Mouse (Mus musculus): ENCODE measurements around the gene Ech1.

Ech1 gene

DNA sequence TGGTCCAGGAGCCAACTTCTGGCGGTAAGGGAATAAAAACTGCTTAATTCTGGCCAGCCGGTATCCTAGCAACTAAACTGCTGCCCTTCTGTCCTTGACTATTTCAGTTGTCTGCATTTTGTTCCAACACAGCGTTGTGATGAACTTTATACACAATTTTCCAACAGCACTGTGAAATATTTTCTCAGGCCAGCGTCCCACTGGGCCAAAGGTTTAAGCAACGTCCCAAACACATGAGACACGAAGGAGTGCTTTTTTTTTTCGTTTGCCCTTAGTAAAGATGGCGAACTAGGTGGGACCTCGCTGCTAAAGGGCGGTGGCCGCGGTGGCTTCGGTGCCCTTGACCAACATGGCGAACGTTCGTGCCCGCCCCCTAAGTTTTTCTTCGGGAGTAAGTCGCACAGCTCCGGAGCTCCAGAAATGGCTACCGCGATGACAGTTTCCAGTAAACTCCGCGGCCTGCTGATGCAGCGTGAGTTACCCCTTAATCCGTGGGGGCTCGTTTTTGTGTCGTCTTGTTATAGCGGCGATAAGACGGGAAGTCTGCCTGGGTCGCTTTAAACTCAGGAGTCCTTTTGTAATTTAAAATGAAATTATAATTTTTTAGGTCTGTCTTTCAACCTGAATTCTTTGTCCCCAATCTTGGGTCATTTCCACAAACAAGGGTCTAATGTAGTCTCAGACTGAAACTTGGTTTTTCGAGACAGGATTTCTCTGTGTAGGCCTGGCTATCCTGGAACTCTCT is at the start of gene Ech1:
Gene Ech1, plus strand, starts transcription at position 277 of the 745 bp plus-strand sequence.
- peak; percentile 91 for DNase-seq (ENCODE audit: low spot score)

- DNase-seq (ENCODE audit: low spot score), result no peak
These were observed 46.2 kb upstream of the Ech1 start for GRCm38 (mm10) chr7:28778825-28779224.

DNA sequence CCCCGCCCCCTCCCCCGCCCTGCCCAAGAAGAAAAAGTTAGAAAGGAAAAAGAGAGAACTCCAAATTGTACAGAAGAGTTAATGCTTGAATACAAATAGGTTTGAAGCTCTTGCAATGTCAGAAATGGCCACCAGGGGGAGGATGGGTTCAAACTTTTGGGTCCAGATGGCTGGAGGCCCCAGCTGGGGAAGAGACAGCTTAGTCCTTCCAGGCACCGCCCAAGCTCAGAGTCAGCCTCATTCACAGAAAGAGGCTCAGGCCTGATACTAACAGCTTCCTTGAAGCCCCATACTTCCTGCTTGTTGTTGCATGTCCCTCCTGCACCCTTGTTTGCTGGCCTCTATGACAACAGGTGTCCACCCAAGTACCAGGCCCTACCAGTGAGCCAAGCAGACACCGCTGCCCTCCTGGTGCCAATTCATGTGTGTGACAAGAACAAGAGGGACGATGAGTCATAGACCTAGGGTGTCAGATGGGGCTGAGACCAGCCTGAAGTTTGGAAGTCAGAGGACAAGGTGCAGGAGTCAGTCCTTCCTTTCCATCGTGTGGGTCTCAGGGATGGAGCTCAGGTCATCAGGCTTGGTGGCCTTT is 44.9 kb upstream of the Ech1 start:
- DNase-seq (ENCODE audit: low spot score), result peak; percentile 78

DNA sequence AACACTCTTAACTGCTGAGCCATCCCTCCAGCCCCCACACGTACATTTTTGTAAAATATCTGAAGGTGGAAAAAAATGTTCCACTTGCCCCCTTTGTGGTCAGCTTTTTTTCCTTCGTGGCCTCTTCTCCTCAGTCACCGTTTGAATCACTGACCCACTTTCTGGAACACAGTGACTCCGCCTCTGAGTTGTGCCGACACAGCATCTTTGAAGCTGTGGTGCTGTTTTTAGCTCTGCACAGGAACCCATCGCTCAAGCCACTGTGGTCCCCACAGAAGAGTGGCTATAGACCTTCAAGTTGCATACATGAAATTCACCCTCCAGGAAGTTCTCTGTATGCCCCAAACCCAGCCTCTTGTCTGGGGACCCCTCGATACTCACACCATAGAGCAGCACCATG is 44.2 kb upstream of the Ech1 start:
- DNase-seq (ENCODE audit: low spot score), result no peak

DNA sequence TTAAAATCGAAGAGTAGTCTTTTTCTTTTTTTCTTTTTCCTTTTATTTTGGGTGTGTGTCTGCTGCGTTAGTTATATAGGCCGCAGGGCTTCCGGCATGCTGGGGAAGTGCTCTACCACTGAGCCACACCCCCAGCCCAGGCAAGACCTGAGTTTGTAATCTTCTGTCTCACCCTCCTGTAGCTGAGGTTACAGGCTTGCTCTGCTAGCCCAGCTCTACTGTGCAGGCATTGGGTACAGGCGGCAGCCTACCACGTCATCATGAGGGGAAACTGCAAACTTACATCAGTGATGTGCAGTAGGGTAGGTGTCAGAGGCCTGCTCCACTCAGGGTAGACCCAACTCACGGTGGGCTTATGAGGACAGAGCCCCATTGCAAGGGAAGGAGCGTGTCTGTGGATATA is 43.8 kb upstream of the Ech1 start:
- no peak for DNase-seq (ENCODE audit: low spot score)

GRCm38 (mm10) chr7:28785161-28785560 is 39.9 kb upstream of the Ech1 start:
- no peak for DNase-seq (ENCODE audit: low spot score)

DNA sequence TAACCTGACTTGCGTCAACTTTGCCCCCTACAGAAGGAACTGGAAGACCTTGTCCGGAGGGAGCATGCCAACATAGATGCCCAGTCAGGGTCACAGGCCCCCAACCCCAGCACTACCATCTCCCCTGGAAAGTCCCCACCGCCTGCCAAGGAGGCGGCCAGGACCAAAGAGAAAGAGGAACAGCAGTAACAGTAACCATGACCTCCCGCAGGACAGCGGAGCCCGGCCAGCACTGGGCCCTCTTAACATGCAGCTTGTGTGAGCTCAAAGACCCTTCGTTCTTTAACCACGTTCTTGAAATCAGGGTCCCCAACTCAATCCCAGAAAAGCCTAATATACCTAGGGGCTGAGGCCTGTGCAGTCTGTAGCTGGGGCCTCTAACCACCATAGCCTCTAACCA is 37.1 kb upstream of the Ech1 start:
- DNase-seq (ENCODE audit: low spot score), result no peak

- no peak for DNase-seq (ENCODE audit: low spot score)
These were observed 36.5 kb upstream of the Ech1 start, which contains the start of gene Rinl for GRCm38 (mm10) chr7:28788307-28789195. Rinl (plus strand) TSS chr7:28788969.

DNA sequence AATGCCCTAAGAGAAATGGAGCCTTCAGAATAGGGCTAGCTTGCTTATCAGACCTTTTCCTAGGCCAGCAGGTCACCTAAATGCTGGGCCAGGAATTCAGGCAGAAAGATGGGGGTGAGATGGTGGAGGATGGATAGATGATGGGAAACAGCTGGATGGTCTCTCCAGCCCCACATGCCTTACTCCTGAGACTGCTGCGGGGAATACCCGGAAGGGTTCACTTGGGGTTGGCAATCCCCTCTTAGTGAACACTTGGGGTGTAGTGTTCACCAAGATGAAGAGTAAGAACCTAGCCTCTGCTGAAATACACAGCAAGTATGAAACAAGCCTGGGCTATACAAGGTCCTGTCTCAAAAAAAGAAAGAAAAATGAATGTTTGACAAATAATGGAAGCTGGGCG is 35.8 kb upstream of the Ech1 start:
- DNase-seq (ENCODE audit: low spot score), result no peak

DNA sequence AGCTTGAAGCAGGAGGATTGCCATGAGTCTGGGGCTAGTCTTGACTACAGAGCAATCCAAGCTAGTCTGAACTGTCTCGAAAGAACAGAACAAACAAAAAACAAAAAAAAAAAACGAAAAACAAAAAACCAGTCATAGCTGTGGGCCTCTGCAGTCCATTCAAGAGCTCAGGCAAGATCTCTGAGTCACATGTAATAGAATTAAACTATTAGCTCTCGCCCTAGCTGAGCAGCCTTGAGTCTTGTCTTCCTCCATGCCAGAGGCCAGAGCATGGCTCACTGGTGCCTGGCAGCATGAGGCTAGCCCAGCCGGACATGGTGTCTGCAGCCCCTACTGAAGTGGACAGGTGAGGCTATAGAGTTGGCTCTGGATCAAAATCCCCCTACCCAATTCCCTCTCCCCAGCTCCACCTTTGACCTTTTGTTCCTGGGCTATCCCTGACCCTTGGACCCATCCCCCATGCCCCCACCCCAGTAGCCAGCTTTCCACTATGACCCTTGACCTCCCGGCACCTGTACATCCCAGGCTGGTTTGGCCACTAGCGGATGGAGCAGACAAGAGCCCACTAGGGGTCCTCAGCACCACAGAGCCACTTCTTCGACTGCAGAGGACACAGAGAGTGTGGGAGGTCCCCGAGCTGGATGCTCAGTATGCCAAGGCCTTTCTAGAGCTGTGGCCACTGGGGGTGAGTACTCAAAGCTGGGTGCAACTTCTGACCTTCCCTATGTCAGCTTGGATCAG is 34.8 kb upstream of the Ech1 start:
- DNase-seq (ENCODE audit: low spot score), result no peak

- no peak for DNase-seq (ENCODE audit: low spot score)
These were observed 33.3 kb upstream of the Ech1 start for GRCm38 (mm10) chr7:28791706-28792105.

DNA sequence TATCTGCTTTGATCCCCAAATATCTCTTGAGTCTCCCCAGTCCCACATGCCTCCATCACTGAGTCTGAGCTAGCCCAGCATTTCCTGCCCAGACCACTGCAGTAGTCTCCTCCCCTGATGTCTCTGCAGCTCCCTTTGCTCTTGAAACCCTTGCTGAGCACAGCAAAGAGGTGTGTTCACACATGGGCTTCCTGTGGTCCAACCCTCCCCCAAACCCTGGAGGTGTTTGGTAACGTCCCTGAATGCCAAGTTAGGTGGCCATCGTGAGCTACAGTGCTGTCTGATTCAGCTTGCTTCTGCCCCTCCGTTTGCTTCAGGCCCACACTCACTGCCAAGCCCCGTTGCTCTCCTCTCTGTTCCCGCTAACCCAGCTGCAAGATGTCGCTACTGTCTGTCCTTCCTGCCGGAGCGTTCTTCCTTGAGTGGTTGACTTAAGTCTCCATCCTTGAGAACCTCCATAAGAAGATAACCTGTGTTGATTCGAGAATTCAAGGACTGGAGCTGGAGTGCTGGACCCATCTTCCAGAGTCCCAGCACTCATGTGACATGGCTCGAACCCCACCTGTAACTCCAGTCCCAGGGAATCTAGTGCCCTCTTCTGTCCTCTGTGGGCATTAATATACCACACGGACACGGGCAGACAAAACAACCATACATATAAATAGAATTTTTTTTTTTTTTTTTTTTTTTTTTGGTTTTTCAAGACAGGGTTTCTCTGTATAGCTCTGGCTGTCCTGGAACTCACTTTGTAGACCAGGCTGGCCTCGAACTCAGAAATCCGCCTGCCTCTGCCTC is 32.4 kb upstream of the Ech1 start:
- no peak for DNase-seq (ENCODE audit: low spot score)

DNA sequence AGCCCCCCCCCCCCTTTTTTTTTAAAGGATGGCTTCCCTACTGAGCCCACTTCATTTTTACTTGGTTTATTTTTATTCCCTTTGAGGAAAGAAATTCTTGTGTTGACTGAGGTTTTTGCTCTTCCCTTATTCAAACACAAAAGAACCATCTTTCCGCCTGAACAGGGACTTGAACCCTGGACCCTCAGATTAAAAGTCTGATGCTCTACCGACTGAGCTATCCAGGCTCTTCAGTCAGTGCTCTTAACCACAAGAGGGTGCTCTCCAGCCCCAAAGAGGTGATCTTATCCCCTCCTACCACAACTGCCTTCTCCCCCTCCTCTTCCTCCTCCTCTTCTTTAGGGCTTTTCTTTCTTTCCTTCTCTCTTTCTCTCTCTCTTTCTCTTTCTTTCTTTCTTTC is 31.2 kb upstream of the Ech1 start:
- no peak for DNase-seq (ENCODE audit: low spot score)

DNA sequence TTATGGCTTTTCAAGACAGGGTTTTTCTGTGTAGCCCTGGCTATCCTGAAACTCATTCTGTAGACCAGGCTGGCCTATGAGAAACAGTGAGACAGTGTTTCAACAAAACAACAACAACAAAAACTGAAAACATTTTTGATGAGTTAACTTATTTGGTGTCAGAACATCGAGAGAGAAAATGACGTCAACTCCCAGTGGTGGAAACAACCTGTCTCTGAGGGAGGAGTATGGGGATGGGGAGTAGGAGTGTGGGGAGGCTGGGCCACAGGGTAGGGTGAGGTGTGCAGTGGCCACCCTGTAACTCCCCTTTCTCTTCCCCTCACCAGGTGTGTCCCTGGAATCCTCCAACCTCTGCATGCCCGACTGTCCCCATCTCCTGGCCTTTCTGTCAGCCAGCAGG is 30.5 kb upstream of the Ech1 start:
- DNase-seq (ENCODE audit: low spot score), result no peak

DNA sequence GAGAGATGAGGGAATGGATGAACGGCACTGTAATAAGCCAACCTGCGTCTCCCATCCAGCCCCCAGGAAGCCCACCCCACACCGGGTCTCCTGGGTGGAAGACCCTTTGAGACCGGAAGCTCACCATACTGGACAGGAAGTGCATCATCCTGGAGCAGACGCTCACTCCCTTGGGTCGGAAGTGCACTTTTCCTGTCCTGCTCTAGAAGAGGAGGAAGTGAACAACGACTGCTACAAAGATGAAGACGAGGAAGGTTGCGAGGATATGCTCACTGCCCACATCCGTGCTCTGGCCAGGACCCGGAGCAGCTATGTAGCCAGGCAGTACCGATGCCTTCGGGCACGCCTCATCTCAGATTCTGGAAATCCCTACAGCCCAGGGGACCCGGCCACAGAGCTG is 29.2 kb upstream of the Ech1 start:
- DNase-seq (ENCODE audit: low spot score), result no peak

- DNase-seq (ENCODE audit: low spot score), result peak; percentile 76
These were observed 28.4 kb upstream of the Ech1 start for GRCm38 (mm10) chr7:28796562-28796975.

GRCm38 (mm10) chr7:28799994-28800393 is 25.0 kb upstream of the Ech1 start:
- DNase-seq (ENCODE audit: low spot score), result no peak

GRCm38 (mm10) chr7:28801451-28801850 is 23.6 kb upstream of the Ech1 start:
- DNase-seq (ENCODE audit: low spot score), result no peak

DNA sequence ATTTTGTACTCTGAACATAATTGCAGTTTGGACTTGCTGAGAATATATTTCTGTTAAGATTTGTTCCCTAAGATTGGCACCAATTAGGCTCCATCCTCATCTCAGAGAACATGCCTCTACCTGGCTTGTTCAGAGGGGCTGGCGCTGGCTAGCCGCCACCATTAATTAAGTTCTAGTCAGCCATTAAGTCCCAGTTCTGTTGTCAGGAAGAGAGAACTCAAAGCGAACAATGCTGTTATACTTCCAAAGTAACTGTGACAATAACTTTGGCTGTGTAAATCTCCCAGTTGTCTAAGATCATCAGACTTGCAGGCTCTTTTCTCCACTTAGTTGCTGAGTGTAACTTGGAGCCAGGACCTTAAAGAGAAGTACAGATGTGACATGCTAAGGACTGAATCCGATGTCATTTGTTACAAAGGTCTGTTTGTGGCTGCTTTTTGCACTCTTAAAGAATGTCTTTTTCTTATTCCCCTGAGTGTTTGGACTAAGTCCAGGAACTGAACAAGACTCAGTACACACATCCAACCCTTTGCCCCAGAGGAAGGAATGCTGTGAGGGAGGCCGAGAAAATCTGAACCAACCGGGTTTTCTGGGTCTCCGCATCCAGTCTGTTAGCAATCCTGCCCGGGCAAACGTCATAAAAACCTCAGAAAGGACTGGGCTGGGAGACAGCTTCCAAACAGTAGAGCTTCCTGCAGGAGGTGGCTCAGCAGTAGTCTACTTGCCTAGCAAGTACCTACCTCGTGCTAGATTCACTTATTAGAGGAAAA is 22.9 kb upstream of the Ech1 start:
- no peak for DNase-seq (ENCODE audit: low spot score)

- no peak for DNase-seq (ENCODE audit: low spot score)
These were observed 22.0 kb upstream of the Ech1 start for GRCm38 (mm10) chr7:28802846-28803588.

Data from testis, postnatal 14 days (tissue).